Mouse (Mus musculus) testis, postnatal 10 days (tissue): Measurements from ENCODE around the gene Ano1.
A peak's percentile ranks its signal among the peaks of the same experiment; 100 is the strongest.

Experiments
- DNase-seq: peaks from one replicate; pipeline ENCODE4 v3.0.0; 2021; ENCODE audit warnings: low spot score

Gene Ano1

GRCm38 (mm10) chr7:144582284-144582980 is 169.3 kb downstream of the Ano1 start, which contains the start of gene Fadd:
Gene Fadd, minus strand, starts transcription at chr7:144582463.
- DNase-seq, result peak; percentile 97

- DNase-seq, result peak; percentile 81
Measured at GRCm38 (mm10) chr7:144581559-144582283, 170.1 kb downstream of the Ano1 start.

DNA sequence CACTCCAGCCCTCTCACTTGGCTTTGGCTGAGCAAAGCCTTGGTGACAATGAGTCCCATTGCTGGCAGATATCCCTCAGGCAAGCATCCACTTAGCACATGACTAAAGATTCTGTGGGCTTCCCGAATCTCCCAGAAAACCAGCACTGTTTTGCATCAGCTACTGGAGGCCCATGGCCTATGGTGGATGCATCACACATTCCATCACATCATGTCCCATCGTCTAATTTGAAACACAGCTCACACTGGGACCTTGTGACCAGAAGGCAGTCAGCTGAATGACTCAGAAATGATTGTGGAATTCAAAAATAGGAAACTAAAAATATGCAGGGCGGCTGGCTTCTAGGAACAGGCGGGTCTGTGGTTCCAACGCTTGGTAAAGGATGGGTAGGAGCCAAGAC is 173.9 kb downstream of the Ano1 start:
- DNase-seq, result no peak

- no peak for DNase-seq
Measured at GRCm38 (mm10) chr7:144572234-144572633, 179.5 kb downstream of the Ano1 start.

DNA sequence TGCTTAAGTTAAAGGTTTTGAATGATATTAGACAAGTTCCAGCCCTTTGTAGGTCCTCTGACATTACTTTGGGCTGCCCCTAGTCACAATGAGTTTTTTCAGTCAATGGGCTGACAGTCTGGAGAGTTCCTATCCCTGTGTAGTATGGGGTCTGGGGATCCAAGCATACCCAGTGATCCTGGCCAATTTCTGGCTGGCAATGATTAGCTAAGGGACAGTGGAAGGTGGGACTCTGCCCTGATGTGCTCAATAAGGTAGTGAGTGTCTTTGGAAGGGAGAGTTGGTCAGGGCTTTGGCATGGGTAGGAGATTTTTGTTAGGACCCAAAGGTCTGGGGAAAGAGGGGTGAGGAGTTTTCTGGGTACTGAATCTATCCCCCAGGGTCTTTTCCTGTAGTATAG is 180.2 kb downstream of the Ano1 start:
- no peak for DNase-seq

DNA sequence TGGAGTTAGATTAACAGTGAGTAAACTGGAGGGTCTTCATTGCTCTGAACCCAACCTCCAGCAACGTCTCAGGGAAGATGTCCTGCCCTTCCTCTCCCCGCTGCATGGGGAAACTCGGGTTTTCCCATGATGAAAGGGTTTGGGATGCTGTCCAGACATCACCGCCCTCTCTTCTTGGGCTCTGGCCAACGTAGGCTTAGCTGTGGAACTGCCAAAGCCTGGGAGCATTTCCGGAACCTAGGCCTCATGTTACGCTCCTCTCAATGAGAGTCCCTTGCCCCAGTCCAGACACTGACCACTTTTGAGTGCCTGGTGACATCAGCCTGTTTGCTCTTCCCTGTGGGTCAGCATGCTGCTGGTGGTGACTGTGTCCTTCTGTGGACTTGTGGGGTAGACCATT is 182.3 kb downstream of the Ano1 start:
- DNase-seq, result no peak

GRCm38 (mm10) chr7:144568091-144568490 is 183.7 kb downstream of the Ano1 start:
- DNase-seq, result no peak

DNA sequence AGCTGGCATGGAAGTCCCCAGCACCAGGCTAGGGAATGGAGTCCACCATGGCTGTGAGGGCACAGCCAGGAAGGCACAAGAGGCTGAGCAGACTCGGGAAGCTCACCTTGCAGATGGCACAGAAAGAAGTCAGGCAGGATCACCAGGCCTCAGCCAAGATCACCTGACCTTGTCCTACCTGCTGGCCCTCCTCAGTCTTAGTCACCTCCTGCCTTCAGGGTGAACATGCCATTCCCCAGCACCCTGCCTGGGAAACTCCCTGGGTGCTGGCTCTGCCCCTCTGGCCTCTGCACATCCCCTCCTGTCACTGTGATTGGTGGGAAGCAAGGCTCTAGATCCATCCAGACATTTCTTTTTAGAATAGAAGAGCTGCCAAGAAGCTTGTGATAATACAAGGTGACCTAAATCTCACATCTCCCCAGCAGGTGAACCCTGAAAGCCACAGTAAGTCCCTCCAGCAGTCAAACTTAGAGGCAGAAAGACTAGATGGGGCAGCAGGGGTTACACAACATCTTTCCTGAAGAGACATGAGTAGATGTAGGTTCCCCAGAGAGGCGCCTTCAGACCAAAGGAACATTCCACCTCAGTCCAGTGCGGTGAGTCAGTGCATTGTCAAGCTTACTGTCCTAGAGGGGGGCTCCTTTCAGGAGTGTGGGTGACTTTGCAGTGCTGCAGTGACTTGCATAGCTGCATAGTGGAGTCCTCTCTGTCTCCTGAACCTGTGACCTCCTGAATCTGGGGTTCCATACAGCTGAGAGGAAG is 184.7 kb downstream of the Ano1 start:
- no peak for DNase-seq

GRCm38 (mm10) chr7:144563456-144564155 is 188.2 kb downstream of the Ano1 start:
- DNase-seq, result no peak

DNA sequence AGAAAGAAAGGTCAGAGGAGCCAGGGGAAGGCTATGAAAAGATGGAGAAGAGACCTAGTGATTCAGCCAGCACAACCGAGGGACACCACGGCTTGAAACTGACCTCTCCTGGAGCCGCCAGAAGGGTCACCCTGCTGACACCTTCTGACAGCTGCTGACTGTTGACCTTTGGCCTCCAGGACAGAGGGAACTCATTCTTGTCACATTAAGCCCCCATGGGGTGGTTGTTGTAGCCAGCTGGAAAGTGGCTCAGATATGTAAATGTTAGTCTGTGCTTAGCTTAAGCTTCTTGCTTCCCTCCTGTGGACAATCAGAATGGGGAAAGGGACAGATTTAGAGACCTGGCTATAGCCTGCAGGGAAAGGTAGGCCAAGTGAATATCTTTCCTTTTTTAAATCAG is 189.8 kb downstream of the Ano1 start:
- no peak for DNase-seq

DNA sequence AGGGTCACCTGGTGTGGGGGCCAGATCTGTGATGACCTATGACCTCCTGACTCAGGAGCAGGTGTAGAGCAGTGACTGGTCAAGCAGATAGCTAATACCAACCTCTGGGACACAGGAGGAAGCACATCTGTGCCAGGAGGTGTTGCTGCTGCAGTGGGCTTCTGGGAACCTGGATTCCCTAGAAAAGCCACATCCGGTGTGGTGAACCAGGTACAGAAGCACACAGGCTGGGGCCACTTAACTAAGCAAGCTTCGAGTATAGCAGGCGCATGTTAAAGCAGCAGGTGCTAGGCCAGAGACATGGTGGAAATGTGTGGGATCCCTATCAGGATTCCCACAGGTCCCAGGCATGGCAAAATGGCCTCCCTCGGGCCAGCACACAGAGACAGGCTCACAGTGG is 191.2 kb downstream of the Ano1 start:
- no peak for DNase-seq

GRCm38 (mm10) chr7:144558552-144558951 is 193.2 kb downstream of the Ano1 start:
- no peak for DNase-seq

GRCm38 (mm10) chr7:144554123-144554472 is 197.7 kb downstream of the Ano1 start:
- no peak for DNase-seq

DNA sequence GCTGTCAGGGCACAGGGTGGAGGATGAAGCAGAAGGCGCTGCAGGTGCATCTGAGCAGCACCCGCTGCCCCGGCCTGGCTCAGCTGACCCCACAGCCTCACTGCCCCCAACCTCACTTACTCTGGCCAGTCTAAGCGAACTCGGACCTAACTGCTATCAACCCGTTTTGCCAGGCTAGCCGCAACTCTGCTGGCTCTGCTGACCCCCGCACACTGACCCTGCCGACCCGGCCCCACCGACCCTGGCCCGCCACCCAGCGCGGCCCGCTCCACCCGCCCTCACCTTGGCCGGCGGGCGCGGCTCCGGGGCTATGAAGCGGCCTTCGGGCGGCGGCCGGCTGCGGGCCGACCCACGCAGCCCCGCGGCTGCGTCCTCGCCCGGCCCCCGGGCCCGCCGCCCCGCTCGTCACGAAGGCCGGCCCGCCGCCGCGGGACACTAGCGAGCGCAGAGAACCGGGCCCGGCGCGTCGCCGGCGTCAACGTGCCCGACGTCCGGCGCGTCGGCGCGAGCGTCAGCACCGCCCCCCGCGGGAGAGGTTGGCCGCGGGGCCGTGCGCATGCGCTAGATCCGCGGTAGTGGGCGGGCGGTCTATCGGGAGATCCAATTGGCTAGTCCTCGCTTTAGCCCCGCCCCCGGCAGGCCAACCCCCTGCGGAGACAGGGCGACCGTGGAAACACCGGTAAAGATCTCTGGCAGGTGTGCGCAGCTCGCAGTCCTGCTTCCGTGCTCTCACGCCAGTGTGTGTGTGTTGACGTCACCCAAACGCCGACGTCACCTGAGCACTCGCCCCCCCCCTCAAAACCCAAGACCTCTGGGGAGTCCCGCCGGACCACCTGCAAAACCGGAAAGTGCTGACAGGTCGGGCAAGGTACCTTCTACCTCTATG is 198.3 kb downstream of the Ano1 start, which contains the start of gene Ppfia1:
Gene Ppfia1 (minus strand): TSS at position 493 of the 886 bp plus-strand sequence.
- DNase-seq, result peak; percentile 100

DNA sequence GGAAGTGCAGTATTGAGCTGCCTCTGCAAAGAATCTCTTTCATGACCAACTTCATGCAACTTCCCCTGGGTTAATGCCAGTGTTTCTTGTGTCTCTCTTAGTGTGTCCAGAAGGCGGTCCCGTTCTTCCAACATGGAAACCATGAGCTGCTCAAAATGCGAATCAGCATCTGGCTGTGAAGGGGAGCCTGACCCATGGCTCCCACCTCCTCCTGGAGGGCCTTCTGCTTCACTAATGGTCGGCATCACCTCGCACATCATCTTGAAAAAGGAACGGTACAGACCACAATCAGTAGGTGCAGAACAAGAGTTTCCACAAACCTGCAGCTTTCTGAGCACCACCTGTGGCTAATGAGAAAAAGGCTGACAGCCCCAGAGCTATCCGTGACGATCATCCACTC is 199.5 kb downstream of the Ano1 start:
- DNase-seq, result no peak

GRCm38 (mm10) chr7:144550811-144551210 is 201.0 kb downstream of the Ano1 start:
- DNase-seq, result no peak

- DNase-seq, result no peak
Measured at GRCm38 (mm10) chr7:144549904-144550566, 201.7 kb downstream of the Ano1 start.

DNA sequence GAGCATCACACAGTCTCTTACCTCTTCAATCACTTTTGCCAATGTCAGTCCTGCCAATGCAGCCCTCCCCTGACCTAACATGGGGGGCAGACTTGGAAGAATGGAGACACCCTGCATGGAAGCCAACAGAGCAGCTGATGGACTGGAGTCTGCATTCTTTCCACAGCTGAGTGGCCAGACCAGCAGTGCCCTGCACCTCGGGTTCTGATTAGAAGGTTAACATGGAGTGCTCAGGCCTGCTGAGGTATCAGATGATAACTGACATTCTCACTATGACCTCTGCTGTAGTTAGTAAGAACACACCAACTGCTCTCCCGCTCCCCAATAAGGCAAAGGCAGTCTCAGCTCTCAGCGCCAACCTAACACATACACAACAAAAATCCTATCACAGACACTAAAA is 206.5 kb downstream of the Ano1 start:
- no peak for DNase-seq

DNA sequence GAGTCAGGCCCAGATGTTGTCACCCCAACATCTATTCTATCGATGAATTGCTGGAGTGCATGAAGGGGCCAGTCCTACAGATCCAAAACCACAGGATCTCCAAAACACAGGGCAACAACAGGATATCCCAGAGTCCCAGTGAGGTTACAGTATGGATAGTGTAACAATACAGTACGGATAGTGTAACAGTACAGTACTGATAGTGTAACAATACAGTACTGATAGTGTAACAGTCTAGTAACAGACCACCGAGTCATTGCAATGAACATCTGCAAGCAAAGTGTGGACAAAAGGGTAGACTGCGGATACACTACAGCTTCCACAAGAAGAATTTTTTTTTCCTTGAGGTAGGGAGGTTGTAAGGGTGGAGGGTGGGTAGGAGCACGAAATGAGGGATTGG is 210.4 kb downstream of the Ano1 start:
- no peak for DNase-seq

GRCm38 (mm10) chr7:144539146-144539545 is 212.6 kb downstream of the Ano1 start:
- no peak for DNase-seq
